Mouse (Mus musculus): ENCODE data around the gene Eml1.

DNA sequence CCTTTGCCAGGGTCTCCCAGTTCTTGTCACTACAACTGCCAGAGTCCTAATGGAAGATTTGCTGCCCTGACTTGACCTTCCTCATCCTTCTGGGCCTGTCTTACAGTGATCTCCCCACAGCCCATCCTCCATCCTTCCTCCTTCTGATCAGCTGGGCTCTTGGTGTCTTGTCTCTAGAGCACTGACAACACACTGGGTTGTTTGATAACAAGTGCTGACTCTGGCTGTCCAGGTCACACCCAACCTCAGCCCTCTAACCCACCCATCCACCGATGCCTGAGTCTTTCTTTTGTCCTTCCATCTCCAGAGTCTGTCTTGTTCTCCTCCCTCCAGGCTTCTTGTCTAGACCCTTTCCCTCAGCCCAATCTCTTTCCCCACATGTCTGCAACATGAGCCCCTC, 50.7 kb downstream of the Eml1 start:
- TF ChIP-seq GATA1 (IDR thresholded peaks at IDR 0.05; ENCODE audit: low read length) (no peak), TAL1 (IDR thresholded peaks at IDR 0.05; ENCODE audit: low read length) (no peak)

Data from erythroblast, embryonic 14.5 days (primary cell).